Mouse (Mus musculus): ENCODE measurements at regions not wholly inside any gene's neighbourhood (a gene's known extent, or its start where the extent isn't known, plus 50 kb on each side); places are given as distances from the start of the nearest gene placed in this dataset.

DNA sequence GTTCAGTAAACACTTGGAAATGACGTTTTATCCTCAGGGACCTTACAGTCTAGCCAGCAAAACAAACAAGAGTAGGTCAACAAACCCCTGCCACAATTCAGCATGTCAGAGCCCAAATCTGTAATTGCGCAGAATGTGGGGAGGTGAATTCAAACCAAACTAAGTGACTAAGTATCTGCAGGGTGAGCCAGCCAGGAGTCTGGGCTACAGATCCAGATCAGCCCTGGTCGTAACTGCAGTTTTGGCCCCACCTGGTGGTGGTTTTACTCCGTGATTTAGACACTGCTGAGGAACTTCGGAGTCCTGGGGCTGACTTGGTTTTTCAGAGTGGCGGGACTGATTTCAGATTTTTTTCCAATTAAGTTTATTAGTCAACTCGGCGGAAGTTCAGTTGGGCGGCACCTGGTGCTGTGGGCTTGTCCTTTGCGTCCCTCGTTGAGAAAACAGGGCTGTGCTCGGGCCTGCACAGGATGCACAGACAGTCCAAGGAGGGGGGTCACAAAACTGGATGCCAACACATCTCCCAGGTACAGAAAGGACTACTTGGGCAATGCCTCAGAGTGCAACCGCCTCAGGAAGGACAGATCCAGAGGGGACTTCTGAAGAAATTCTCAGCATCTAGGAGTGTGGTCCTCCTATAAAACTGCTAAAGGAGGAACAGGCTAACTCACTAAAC, 107.6 kb upstream of the 1700066M21Rik start:
- peak; percentile 81 for DNase-seq (ENCODE audit: low read depth, low spot score)

DNA sequence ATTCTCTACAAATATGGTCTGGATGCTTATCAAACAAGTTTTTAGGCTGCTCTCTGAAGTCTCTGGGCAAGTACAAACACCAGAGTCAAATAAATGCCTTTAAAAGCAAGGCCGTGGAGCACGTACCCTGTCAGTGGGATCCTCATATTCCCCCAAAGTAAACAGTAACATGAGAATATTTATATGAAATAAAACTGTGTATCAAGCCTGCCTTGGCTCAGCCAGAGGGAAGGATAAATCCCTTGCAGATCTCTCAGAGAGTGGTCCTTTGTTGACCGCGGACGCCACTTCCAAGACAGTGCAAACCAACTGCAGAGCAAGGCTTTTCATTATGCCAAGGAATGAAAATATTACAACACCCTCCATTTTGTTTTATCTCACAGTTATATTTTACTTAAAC, 104.8 kb upstream of the 1700066M21Rik start:
- DNase-seq (ENCODE audit: low read depth, low spot score), result no peak

DNA sequence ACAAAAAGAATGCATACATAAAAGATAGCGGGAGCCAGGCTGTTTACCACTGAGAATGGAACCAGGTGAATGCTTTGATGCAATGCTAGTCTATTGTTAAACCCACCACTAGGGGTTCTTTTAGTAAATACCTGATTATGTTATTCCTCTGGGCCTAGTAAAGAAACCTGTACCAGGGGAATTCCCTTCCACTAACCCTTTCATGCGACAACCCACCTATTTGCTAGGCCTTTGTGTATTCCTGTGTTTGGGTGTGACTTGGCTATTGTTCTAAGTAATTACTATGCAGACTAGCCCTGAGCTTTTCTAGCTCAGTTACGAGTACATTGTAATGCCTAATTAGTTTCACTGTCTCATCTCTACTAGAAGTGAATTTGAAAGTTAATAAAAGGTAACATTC, 95.9 kb upstream of the 1700066M21Rik start:
- DNase-seq (ENCODE audit: low read depth, low spot score), result no peak

DNA sequence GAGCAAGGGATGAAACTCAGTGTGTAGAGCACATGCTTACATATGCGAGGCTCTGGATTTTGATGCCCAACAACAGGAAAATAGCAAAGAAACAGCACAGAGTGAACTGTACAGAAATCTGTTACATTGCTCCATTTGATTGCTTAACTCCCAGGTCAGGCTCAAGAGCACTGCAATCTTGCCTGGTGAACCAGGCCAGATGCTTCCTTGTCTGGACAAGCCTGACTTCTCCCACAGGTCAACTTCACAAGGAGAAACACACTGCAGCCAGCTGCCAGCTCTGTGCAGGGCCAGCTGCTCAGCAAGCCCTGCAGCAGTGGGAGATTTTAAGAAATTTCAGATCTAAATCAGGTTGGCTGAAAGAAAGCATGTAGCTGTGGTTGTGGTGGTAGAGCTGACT, 81.2 kb upstream of the 1700066M21Rik start:
- no peak for DNase-seq (ENCODE audit: low read depth, low spot score)

DNA sequence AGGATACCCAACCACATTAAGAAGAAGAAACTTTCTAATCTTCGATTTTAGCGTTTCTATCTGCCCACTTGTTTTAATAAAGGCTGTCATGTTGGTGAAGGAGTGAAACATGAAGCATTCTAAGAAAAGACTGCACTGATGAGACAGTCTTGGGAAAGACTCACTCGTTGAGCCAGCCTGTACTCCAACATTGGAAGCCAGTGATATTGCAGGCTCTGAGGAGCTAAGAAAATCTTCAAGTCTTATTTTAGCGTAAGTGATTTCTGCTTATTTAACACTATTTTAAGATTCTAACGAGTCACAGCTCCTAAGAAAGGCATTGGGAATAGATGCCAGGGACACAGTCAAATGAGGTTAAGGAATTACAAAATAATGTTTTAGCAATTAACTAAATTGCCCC, 78.9 kb upstream of the 1700066M21Rik start:
- no peak for DNase-seq (ENCODE audit: low read depth, low spot score)

DNA sequence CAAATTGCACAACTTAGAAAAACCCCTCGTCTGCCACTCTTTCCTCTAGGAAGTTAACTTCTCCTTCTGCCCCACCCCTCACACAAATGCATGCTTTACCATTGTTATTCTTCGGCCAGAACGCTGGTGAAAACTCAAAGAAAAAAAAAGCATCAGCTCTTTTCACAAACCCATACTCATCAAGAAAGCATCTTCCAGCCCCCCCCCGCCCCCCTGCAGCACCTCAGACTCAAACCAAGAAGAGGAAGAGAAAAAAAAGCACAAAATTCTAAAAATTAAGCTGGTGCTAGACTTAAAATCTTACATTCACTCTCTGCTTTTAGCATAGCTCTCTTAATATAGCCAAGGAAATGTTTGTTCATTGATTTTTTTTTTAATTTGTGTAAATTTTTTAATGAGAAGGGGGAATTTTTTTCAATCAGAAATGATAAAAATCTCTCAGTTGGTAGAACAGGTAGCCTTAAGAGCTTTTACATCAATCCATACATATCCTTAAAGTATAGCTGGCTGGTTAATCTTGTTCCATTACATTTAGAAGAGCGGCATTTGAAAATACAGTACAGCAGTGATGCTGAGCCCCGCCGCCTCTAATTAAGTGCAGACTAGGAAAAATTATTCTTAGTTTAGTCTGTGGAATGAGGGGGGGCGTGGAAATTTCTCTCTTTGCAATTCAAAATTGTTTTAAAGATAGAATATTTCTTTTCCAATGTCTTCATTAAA, 76.0 kb upstream of the 1700066M21Rik start:
- no peak for DNase-seq (ENCODE audit: low read depth, low spot score)

DNA sequence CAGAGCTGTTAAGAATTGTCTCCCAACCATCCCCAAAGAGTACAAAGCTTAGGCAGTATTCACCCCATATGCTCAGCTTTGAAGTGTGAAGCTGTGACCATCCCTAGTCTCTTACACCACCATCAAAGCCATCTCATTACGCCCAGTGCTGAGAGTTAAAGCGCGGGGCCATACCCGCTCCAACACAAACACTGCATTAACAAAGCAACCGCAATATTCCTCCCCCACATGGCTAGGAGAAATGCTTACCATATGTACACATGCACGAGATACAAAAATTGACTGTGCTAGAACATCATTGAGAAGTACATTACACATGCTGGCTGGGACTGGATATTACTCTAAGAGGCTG, 75.5 kb upstream of the 1700066M21Rik start:
- no peak for DNase-seq (ENCODE audit: low read depth, low spot score)

DNA sequence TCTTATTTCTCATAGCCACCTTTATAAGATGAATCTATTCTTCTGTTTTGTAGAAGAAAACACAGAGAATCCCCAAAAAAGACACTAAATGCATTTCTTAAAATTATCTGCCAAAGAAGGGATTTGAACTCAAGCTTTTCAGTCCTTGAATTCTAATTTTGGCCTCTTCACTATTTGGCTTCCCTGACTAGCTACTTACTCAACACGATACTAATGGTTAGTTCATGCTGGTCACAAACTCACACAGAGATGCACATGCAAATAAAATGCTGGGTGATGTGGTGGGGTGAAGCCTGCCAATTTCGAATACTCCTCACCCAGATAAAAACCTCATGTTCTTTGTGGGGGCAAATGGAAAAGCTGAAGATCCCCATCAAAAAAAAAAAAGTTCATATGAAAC, 72.7 kb upstream of the 1700066M21Rik start:
- DNase-seq (ENCODE audit: low read depth, low spot score), result no peak

DNA sequence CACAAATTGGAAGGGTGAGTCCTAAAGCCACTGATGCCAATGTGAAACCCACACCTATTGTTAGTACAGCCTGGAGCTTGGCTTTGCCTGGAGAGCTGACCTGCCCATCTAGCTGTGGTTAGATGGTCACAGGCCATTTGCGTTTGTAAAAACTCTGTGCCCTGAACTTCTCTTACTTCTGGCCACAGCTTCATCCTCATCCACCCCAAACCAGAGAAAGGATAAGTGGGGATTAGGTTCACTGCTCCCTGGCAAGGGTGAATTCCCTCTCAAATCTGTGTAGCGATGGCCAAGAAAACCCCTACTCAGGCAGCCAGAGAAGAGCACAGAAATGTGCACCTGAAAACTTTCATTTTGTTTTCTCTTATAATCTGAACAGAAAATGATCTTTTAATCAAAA, 54.9 kb upstream of the 1700066M21Rik start:
- no peak for DNase-seq (ENCODE audit: low read depth, low spot score)

DNA sequence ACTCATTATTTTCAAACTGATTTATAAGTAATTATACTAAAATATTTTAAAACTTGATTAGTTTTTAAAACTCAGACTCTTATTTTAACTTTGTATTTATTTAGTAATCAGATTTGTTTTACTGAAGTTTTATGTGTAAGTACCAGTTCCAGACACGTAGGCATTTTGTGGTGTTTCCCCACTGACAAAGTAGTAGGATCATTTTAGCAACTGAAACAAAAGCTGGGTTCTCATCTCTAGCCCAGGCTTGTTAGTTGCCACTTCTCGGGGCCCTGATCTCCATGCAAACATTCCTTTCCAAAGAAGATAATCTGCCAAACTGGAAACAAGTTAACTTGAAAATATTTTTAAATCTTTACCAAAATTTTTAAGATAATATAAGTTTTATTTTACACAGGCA, 54.3 kb upstream of the 1700066M21Rik start:
- DNase-seq (ENCODE audit: low read depth, low spot score), result no peak

DNA sequence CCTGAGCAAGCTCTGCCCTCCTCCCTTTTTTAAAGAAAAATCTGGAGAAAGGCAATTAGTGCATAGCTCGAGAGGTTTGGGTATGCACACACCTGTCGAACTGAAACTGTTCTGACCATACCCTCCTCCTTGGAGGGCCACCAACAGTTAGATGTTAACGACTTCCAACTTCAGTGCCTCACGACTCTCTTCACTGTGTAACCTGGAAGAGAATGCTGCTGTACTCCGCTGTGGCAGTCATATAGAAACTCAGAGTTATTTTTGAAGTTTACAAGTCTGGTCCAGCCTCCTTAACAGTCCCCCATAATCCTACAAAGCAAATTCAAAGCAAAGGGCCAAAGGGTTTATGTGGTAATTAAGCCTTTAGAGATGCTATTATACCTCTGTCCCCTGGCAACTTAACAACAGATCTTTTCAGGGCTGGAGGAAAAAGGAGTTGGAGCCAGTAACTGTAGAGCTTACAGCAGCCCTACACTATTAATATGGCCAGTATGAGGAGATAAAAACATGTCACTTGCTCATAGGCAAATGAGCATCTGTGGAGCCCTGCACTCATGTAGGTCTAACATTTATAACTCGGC, 51.7 kb upstream of the 1700066M21Rik start:
- no peak for DNase-seq (ENCODE audit: low read depth, low spot score)

Measured in 3T3-L1 (cell line).